Mouse (Mus musculus) heart, postnatal 36 days (tissue): ENCODE results near the gene Scube2. TPM values are rescaled to one million over a fixed set of nuclear protein-coding genes. Genes with fewer than 3 reads are reported as not detected.

Source experiments
- DNase-seq, 2 experiments: peaks; one replicate each; pipeline ENCODE4 v3.0.0; 2021 to 2022
- intact Hi-C: fragments of 180-260 bp; cut with DNase I; formaldehyde crosslinking; loops from one replicate; pipeline ENCODE4 v1.15.1; 2025
- total RNA-seq, 2 experiments: library from RNA; stranded (reverse); gene quantifications; 2 replicates each; pipeline ENCODE4 v1.2.3; 2021

Scube2 gene
- total RNA-seq, 2 experiments from 2014 or later, result 19.3 to 21.1 TPM

GRCm38 (mm10) chr7:109859354-109859753 is 6.1 kb downstream of the Scube2 start:
- no peak for DNase-seq
- intact Hi-C loops, result no loop called here

GRCm38 (mm10) chr7:109852752-109853212 is 12.7 kb downstream of the Scube2 start:
- peak in 1 of 2 experiments; percentile 12 for DNase-seq
- intact Hi-C loops, result no loop called here

DNA sequence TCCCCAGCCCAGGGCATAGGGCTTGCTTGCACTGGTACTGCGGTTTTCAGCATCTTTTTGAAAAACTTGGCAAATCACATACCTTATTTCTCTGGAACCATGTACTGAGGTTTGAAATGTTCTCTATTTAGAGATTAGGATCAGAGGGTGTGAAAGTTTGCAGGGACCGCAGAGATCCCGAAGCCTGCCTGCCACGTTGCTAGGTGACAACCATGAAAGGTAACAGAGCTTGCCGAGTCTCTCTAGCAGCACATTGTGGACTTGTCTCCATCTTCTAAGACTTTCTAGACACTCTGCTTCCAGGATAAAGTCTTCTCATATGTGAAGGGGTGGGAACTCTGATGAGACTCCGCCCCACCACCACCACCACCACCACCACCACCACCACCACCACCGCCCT is 13.5 kb downstream of the Scube2 start:
- intact Hi-C loops, result no loop called here
- no peak for DNase-seq

- no peak for DNase-seq
- intact Hi-C loops, result no loop called here
Observed at GRCm38 (mm10) chr7:109850531-109850930, 14.9 kb downstream of the Scube2 start.

- intact Hi-C loops, result no loop called here
Observed at GRCm38 (mm10) chr7:109849750-109850434, 15.6 kb downstream of the Scube2 start.

DNA sequence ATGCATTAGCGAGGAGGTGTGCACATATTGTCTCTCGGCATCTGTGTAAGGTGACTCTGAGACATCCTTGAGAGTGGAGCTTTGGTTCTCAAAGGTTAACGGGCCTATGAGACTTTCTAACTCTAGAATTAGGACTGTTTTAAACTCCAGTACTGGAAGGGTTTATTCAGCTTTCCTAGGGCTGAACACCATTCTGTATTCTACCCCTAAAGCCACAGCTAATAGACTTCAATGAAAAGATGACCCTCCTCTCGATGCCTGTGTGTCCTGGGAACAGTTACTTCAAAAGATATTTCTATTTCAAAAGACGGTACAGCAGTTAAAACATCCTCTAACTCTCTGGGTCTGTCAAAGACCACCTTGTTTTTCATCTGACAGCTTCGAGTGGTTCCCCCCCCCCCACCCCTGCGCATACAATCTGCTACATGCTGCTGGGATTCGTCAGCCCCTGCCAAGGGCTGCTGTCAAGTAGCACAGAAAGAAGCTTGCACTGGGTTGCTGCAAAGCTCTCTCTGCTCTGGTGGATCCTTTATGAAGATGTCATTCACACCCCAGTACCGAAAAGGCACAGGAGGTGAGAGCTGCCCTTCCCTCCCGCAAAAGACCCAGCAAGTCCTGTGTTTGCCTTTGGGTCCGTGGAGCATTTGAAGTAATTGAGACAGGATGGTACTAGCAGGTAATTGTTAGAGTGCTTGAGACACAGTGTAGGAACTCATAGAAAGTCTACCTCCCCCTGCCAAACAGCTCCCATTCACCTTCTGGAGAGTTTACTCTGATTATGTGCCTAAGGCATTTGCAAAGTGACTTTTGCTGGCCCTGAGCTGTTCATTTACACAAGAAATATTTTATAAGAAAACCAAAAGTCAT is 16.4 kb downstream of the Scube2 start:
- no peak for DNase-seq
- intact Hi-C loops, result no loop called here

More at GRCm38 (mm10) chr7:109849750-109850434, 15.6 kb downstream of the Scube2 start:
- no peak for DNase-seq

DNA sequence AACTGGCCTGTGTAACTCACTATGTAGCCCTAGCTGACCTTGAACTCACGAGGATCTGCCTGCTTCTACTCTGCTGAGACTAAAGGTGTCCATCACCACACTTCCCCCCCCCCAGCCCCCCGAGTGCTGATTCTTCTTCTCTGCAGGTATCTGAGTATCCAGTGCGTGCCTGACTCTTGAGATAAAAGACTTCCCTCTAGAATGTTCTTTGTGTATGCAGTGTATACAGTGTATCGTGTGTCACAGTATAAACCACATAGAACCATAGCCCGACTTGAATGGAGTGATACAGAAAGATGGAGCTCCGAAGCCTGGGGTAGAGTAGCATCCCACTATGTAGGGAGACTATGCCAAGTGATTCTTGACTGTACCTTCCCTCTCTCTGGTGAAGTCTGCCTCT is 21.4 kb downstream of the Scube2 start:
- intact Hi-C loops, result no loop called here
- no peak for DNase-seq

- intact Hi-C loops, result no loop called here
- peak; percentile 33 to 34 for DNase-seq
Observed at GRCm38 (mm10) chr7:109841618-109842418, 23.7 kb downstream of the Scube2 start.

GRCm38 (mm10) chr7:109841031-109841430 is 24.4 kb downstream of the Scube2 start:
- DNase-seq, result no peak
- intact Hi-C loops, result no loop called here

- intact Hi-C loops, result no loop called here
- DNase-seq, result no peak
Observed at GRCm38 (mm10) chr7:109838613-109839012, 26.9 kb downstream of the Scube2 start.

- intact Hi-C loops, result no loop called here
- DNase-seq, result no peak
Observed at GRCm38 (mm10) chr7:109837651-109838050, 27.8 kb downstream of the Scube2 start.

DNA sequence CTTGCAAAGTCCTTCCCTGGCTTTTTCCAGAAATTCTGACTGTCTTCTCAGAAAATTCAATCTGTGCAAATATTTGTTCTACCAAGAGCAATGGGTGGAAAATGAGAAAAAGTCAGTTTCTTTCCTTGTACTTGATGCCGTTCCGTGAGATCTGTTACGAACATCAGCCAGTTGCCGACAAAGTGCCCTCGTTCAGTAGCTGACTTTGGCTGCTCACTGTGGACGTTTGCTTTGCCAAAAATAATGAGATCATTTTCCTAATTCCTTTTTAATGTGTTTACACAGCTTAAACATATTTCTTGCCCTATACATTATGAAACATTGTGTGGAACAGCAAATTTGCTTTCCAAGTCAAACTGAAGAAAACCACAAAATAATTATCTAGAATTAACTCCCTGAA is 30.6 kb downstream of the Scube2 start:
- intact Hi-C loops, result no loop called here
- no peak for DNase-seq

DNA sequence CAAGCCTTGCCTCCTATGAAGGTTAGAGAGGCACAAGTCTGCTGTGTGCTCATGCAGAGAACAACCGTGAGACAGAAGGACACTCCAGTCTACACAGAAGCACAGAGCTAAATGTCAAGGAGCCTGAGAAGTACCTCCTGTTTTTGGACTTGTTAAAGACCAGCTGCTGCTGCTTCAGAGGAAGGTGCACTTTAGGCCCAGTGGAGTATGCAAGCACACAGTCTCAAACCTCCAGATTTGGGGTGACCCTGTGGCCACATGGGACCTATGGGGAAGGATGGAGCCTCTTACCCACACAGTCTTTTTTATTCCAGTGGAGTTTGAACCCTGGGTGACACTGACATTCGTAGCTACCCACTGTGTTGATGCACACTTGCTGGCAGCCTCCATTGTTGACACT is 34.1 kb downstream of the Scube2 start:
- intact Hi-C loops, result no loop called here
- no peak for DNase-seq

DNA sequence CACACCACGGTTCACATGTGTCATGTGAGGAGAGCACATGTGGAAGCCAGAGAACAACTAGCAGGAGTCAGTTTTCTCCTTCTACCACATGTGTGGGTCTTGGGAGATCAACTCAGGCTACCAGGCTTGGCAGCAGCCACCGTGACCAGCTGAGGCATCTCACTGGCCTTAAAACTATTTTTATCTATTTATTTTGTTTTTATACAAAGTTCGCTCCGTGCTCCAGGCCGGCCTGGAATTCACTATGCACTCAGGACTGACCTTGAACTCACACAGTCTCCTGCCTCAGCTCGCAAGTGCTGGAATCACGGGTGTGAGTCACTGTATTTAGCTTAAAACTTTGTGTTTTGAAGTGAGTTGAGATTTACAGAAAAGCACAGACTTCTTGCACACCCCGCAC is 38.6 kb downstream of the Scube2 start:
- intact Hi-C loops, result loop anchor here (5.0 kb wide), 1 partner anchor 40 kb away; the partner anchor contains the start of gene Scube2

GRCm38 (mm10) chr7:109825293-109825692 is 40.2 kb downstream of the Scube2 start:
- no peak for DNase-seq
- intact Hi-C loops, result loop anchor here (5.0 kb wide), 1 partner anchor 42 kb away; the partner anchor contains the start of gene Scube2

More for the DNA sequence above, 38.6 kb downstream of the Scube2 start:
- no peak for DNase-seq

GRCm38 (mm10) chr7:109818600-109818999 is 46.9 kb downstream of the Scube2 start:
- DNase-seq, result no peak
- intact Hi-C loops, result no loop called here

GRCm38 (mm10) chr7:109817954-109818353 is 47.5 kb downstream of the Scube2 start:
- DNase-seq, result no peak
- intact Hi-C loops, result no loop called here

GRCm38 (mm10) chr7:109813330-109814140 is 51.9 kb downstream of the Scube2 start:
- intact Hi-C loops, result no loop called here

GRCm38 (mm10) chr7:109807616-109808485 is 57.6 kb downstream of the Scube2 start:
- peak in 1 of 2 experiments; percentile 26 for DNase-seq
- intact Hi-C loops, result no loop called here

More at GRCm38 (mm10) chr7:109813330-109814140, 51.9 kb downstream of the Scube2 start:
- no peak for DNase-seq
